Mouse (Mus musculus) C2C12 (cell line): Measurements from ENCODE around the gene Pbx1.

Experiments used
- CTCF ChIP-seq: IDR thresholded peaks from one replicate; pipeline ENCODE4 v1.5.1; 2011; ENCODE audit not compliant: control insufficient read depth, insufficient read depth, insufficient read length
- MAX ChIP-seq: IDR thresholded peaks from one replicate; pipeline ENCODE4 v1.6.1; 2011; ENCODE audit warnings: mild to moderate bottlenecking, control low read depth
- USF1 ChIP-seq: IDR thresholded peaks from one replicate; pipeline ENCODE4 v1.6.1; 2011; ENCODE audit warnings: low read depth, mild to moderate bottlenecking, control low read depth, moderate library complexity

DNA sequence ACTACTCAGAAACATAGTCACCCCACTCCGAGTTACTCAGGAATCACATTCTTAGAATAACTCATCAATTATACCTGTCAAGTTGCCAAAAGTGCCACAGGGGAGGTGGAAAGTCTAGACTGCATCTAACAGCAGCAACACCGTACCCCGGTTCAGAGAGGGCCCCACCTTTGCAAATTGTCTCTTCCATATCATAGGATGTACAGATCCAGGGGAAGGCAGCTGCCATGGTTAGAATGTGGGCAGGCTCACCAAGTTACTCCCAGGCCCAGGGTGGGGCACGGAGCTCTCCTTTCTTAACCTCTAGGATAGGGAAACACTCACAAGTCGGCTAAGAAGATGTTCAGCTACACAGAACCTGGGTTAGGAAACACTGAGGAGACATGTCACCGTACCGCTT, 29.4 kb downstream of the Pbx1 start:
- TF ChIP-seq CTCF (no peak), USF1 (no peak), MAX (no peak)
